Mouse (Mus musculus): ENCODE results near the gene Cep290. TPM values are rescaled to one million over a fixed set of nuclear protein-coding genes. Genes with fewer than 3 reads are reported as not detected.

Gene Cep290
- polyA plus RNA-seq, 1 experiment from 2014 or later: 6.1 TPM

GRCm38 (mm10) chr10:100604254-100604653 lies 116.9 kb downstream of the Cep290 start:
- Histone ChIP-seq H3K9ac (ENCODE audit: low read length) (no peak overlapping the region), H3K4me3 (ENCODE audit: low read depth, low read length) (no peak overlapping the region), H3K27me3 (ENCODE audit: control insufficient read depth, insufficient read depth, low read length) (no peaks in the 10 kb centered on the region), H3K9me3 (ENCODE audit: control insufficient read depth, low read length) (no peaks in the 10 kb centered on the region), H3K27ac (replicated peaks; ENCODE audit: low read depth, low read length) (no peak overlapping the region), H3K36me3 (ENCODE audit: control insufficient read depth, insufficient read depth, low read length) (no peaks in the 10 kb centered on the region), H3K4me2 (ENCODE audit: low read depth, severe bottlenecking) (no peak overlapping the region), H3K4me1 (ENCODE audit: control insufficient read depth, insufficient read depth, low read length) (no peaks in the 10 kb centered on the region)
- WGBS: 84% methylated on average over 2 of the region's 2 CpGs
- DNase-seq (ENCODE audit: low spot score): no peak
- ATAC-seq (ENCODE audit: insufficient number of reproducible peaks, low FRiP score, low TSS enrichment, low read depth): no peak

GRCm38 (mm10) chr10:100617233-100617903 lies 130.0 kb downstream of the Cep290 start:
- Histone ChIP-seq H3K27me3 (ENCODE audit: control insufficient read depth, insufficient read depth, low read length) (no peaks in the 10 kb centered on the region), H3K9ac (ENCODE audit: low read length) (no peak overlapping the region), H3K9me3 (ENCODE audit: control insufficient read depth, low read length) (no peaks in the 10 kb centered on the region), H3K27ac (replicated peaks; ENCODE audit: low read depth, low read length) (no peak overlapping the region), H3K4me2 (ENCODE audit: low read depth, severe bottlenecking) (no peak overlapping the region), H3K4me3 (ENCODE audit: low read depth, low read length) (no peak overlapping the region), H3K36me3 (ENCODE audit: control insufficient read depth, insufficient read depth, low read length) (no peaks in the 10 kb centered on the region), H3K4me1 (ENCODE audit: control insufficient read depth, insufficient read depth, low read length) (no peaks in the 10 kb centered on the region)
- 71% methylated on average over 6 of the region's 6 CpGs for WGBS
- DNase-seq (ENCODE audit: low spot score): no peak
- no peak for ATAC-seq (ENCODE audit: insufficient number of reproducible peaks, low FRiP score, low TSS enrichment, low read depth)

- ATAC-seq (ENCODE audit: insufficient number of reproducible peaks, low FRiP score, low TSS enrichment, low read depth) (no peak), DNase-seq (ENCODE audit: low spot score) (no peak)
- no peak overlapping the region for H3K27ac ChIP-seq (replicated peaks; ENCODE audit: low read depth, low read length)
- no peaks in the 10 kb centered on the region for H3K4me1 ChIP-seq (ENCODE audit: control insufficient read depth, insufficient read depth, low read length)
- no peaks in the 10 kb centered on the region for H3K9me3 ChIP-seq (ENCODE audit: control insufficient read depth, low read length)
- H3K4me3 ChIP-seq (ENCODE audit: low read depth, low read length): no peak overlapping the region
- no peak overlapping the region for H3K4me2 ChIP-seq (ENCODE audit: low read depth, severe bottlenecking)
- 90% methylated on average over 7 of the region's 7 CpGs for WGBS
- no peaks in the 10 kb centered on the region for H3K36me3 ChIP-seq (ENCODE audit: control insufficient read depth, insufficient read depth, low read length)
- no peak overlapping the region for H3K9ac ChIP-seq (ENCODE audit: low read length)
- H3K27me3 ChIP-seq (ENCODE audit: control insufficient read depth, insufficient read depth, low read length): no peaks in the 10 kb centered on the region
Observed at GRCm38 (mm10) chr10:100619474-100619873, 132.1 kb downstream of the Cep290 start.

GRCm38 (mm10) chr10:100620040-100620439 lies 132.7 kb downstream of the Cep290 start:
- no peaks in the 10 kb centered on the region for H3K36me3 ChIP-seq (ENCODE audit: control insufficient read depth, insufficient read depth, low read length)
- WGBS: 97% methylated on average over 12 of the region's 12 CpGs
- no peak for DNase-seq (ENCODE audit: low spot score)
- no peak overlapping the region for H3K9ac ChIP-seq (ENCODE audit: low read length)
- no peak overlapping the region for H3K4me3 ChIP-seq (ENCODE audit: low read depth, low read length)
- ATAC-seq (ENCODE audit: insufficient number of reproducible peaks, low FRiP score, low TSS enrichment, low read depth): no peak
- no peaks in the 10 kb centered on the region for H3K4me1 ChIP-seq (ENCODE audit: control insufficient read depth, insufficient read depth, low read length)
- no peaks in the 10 kb centered on the region for H3K27me3 ChIP-seq (ENCODE audit: control insufficient read depth, insufficient read depth, low read length)
- no peak overlapping the region for H3K27ac ChIP-seq (replicated peaks; ENCODE audit: low read depth, low read length)
- no peaks in the 10 kb centered on the region for H3K9me3 ChIP-seq (ENCODE audit: control insufficient read depth, low read length)
- no peak overlapping the region for H3K4me2 ChIP-seq (ENCODE audit: low read depth, severe bottlenecking)

GRCm38 (mm10) chr10:100622494-100622893 lies 135.1 kb downstream of the Cep290 start:
- no peak overlapping the region for H3K4me2 ChIP-seq (ENCODE audit: low read depth, severe bottlenecking)
- H3K36me3 ChIP-seq (ENCODE audit: control insufficient read depth, insufficient read depth, low read length): no peaks in the 10 kb centered on the region
- no peak overlapping the region for H3K4me3 ChIP-seq (ENCODE audit: low read depth, low read length)
- no peak for DNase-seq (ENCODE audit: low spot score)
- 74% methylated on average over 3 of the region's 3 CpGs for WGBS
- no peaks in the 10 kb centered on the region for H3K9me3 ChIP-seq (ENCODE audit: control insufficient read depth, low read length)
- H3K27ac ChIP-seq (replicated peaks; ENCODE audit: low read depth, low read length): no peak overlapping the region
- H3K4me1 ChIP-seq (ENCODE audit: control insufficient read depth, insufficient read depth, low read length): no peaks in the 10 kb centered on the region
- ATAC-seq (ENCODE audit: insufficient number of reproducible peaks, low FRiP score, low TSS enrichment, low read depth): no peak
- no peak overlapping the region for H3K9ac ChIP-seq (ENCODE audit: low read length)
- H3K27me3 ChIP-seq (ENCODE audit: control insufficient read depth, insufficient read depth, low read length): no peaks in the 10 kb centered on the region

Other genes starting within 250 kb of the Cep290 start
- gene Gm4301, start 151.9 kb upstream of the Cep290 start, polyA plus RNA-seq (2014; fragmentation: Nextera tagmentation; extraction: Ambion mirVana): not detected in 2 replicates
- not detected in 2 replicates for gene Gm4302, start 146.7 kb upstream of the Cep290 start, polyA plus RNA-seq (2014; fragmentation: Nextera tagmentation; extraction: Ambion mirVana)
- gene Gm4303, start 141.6 kb upstream of the Cep290 start, polyA plus RNA-seq (2014; fragmentation: Nextera tagmentation; extraction: Ambion mirVana): not detected in 2 replicates
- not detected in 2 replicates for gene Gm4305, start 136.5 kb upstream of the Cep290 start, polyA plus RNA-seq (2014; fragmentation: Nextera tagmentation; extraction: Ambion mirVana)
- gene Gm4307, start 126.2 kb upstream of the Cep290 start, polyA plus RNA-seq (2014; fragmentation: Nextera tagmentation; extraction: Ambion mirVana): not detected in 2 replicates
- not detected in 2 replicates for gene Gm4312, start 105.0 kb upstream of the Cep290 start, polyA plus RNA-seq (2014; fragmentation: Nextera tagmentation; extraction: Ambion mirVana)
- gene Tmtc3, start 208 bp upstream of the Cep290 start, polyA plus RNA-seq (2014; fragmentation: Nextera tagmentation; extraction: Ambion mirVana): 26.7 and 30.4 TPM in 2 replicates
- gene 4930430F08Rik, start 102.9 kb downstream of the Cep290 start, polyA plus RNA-seq (2014; fragmentation: Nextera tagmentation; extraction: Ambion mirVana): 9.2 and 9.4 TPM in 2 replicates
- gene 1700017N19Rik, start 102.9 kb downstream of the Cep290 start, polyA plus RNA-seq (2014; fragmentation: Nextera tagmentation; extraction: Ambion mirVana): not detected in 2 replicates